Mouse (Mus musculus) liver, embryonic 14.5 days (tissue): ENCODE results near the gene Ttc5. TPM values are rescaled to one million over a fixed set of nuclear protein-coding genes. Genes with fewer than 3 reads are reported as not detected.

Experiments
- ATAC-seq: fragments of 200-750 bp; cut with Nextera tagmentation; 2 replicates; pipeline ENCODE4 v1.8.0; 2017; ENCODE audit warnings: moderate number of reproducible peaks, mild to moderate bottlenecking, moderate library complexity; ENCODE audit not compliant: insufficient read depth
- DNase-seq, 3 experiments: peaks; one replicate each; pipeline ENCODE4 v3.0.0-alpha.2; 2012 to 2013; ENCODE audit warnings: low read depth in 3 of 3, low spot score in 3 of 3
- H3K27ac ChIP-seq: fragments of 300-500 bp; sonication (generic); 2 replicates; pipeline ENCODE4 v1.5.1; 2014; ENCODE audit warnings: moderate library complexity, mild to moderate bottlenecking, control low read depth, inconsistent platforms
- H3K27me3 ChIP-seq: fragments of 300-500 bp; sonication (generic); 2 replicates; pipeline ENCODE4 v1.6.1; 2014; ENCODE audit warnings: mild to moderate bottlenecking, low read length, moderate library complexity; ENCODE audit not compliant: control insufficient read depth, insufficient read depth
- H3K36me3 ChIP-seq: fragments of 300-500 bp; sonication (generic); replicated peaks from 2 replicates; pipeline ENCODE4 v1.6.1; 2014; ENCODE audit warnings: low read depth; ENCODE audit not compliant: control insufficient read depth, insufficient read depth
- H3K4me1 ChIP-seq, 2 experiments: fragments of 200-500 bp in 1 of 2; fragments of 300-500 bp in 1 of 2; sonication (generic) in 1 of 2; replicated peaks; 2 replicates each; pipeline ENCODE4 v1.6.1; 2012 to 2014; ENCODE audit warnings: antibody characterized with exemption in 1 of 2, inconsistent platforms in 1 of 2, low read length in 1 of 2; ENCODE audit not compliant: control insufficient read depth in 2 of 2, insufficient read depth in 2 of 2
- H3K4me2 ChIP-seq: fragments of 300-500 bp; sonication (generic); 2 replicates; pipeline ENCODE4 v1.6.1; 2014; ENCODE audit warnings: low read depth, mild to moderate bottlenecking, control low read depth, moderate library complexity
- H3K4me3 ChIP-seq, 2 experiments: fragments of 200-500 bp in 1 of 2; fragments of 300-500 bp in 1 of 2; sonication (generic) in 1 of 2; 2 replicates each; pipeline ENCODE4 v1.5.1; 2012 to 2014; ENCODE audit warnings: low read depth in 2 of 2, low read length in 2 of 2, mild to moderate bottlenecking in 2 of 2, control low read depth in 1 of 2, inconsistent platforms in 1 of 2, moderate library complexity in 1 of 2; ENCODE audit not compliant: insufficient read depth in 1 of 2
- H3K9ac ChIP-seq: fragments of 300-500 bp; sonication (generic); replicated peaks from 2 replicates; pipeline ENCODE4 v1.6.1; 2014; ENCODE audit warnings: mild to moderate bottlenecking, control low read depth, moderate library complexity
- H3K9me3 ChIP-seq: fragments of 300-500 bp; sonication (generic); 2 replicates; pipeline ENCODE4 v1.6.1; 2016; ENCODE audit warnings: low read length, mixed read lengths; ENCODE audit not compliant: control insufficient read depth
- CTCF ChIP-seq: IDR thresholded peaks from 2 replicates; pipeline ENCODE4 v1.5.1; 2016; ENCODE audit warnings: antibody characterized with exemption, low read depth, control low read depth
- EP300 ChIP-seq: IDR thresholded peaks from 2 replicates; pipeline ENCODE4 v1.6.1; 2016; ENCODE audit warnings: antibody characterized with exemption, low read depth
- WGBS: fragments of 180-500 bp; shearing (Covaris S2); extraction: QIAGEN DNeasy Blood & Tissue Kit; methylation state at CpG from one replicate; pipeline ENCODE4 v1.1.7; 2014; ENCODE audit not compliant: insufficient replicate concordance; 5-methylcytosine and 5-hydroxymethylcytosine counted together
- polyA plus RNA-seq, 2 experiments: library from polyadenylated mRNA; depleted of rRNA in 1 of 2; stranded (reverse) in 1 of 2; unstranded in 1 of 2; fragments of >200 nt; fragmentation: Nextera tagmentation in 1 of 2; extraction: Ambion mirVana in 1 of 2; gene quantifications; 2 replicates each; pipeline versions ENCODE4 v1.2.1 to v1.2.3; 2012 to 2014

Ttc5 gene
- polyA plus RNA-seq (2012; rRNA removed) (9.6 and 10.8 TPM in 2 replicates), polyA plus RNA-seq (2014; fragmentation: Nextera tagmentation; extraction: Ambion mirVana) (18.0 and 19.8 TPM in 2 replicates)

DNA sequence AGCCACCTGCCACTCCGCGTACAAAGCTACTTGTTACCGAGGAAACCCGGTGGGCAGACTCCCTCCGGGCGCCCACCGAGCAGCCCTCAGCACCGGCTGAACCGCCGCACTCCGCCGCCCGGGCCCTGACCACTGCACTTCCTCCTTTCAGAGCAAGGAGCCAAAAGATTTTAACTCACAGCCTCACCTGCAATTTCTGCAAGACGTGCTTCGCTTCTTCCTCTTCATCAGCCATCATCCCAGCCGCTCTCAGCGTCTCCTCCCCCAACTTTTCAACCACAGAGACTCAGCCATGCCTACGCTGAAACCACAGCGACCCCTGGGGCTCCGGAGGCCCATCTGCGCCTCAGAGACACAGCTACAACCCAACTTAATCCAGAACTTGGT is at the start of gene Ttc5:
Gene Ttc5 (minus strand): TSS at position 269 of the 387 bp plus-strand sequence.
- Histone ChIP-seq H3K4me1 (peaks cover 0 to 4% of the 10 kb centered on the region in 2 experiments; a peak in 3 of 4 replicates), H3K27me3 (no peaks in the 10 kb centered on the region), H3K36me3 (no peaks in the 10 kb centered on the region), H3K9me3 (no peaks in the 10 kb centered on the region), H3K27ac (no peak within 1 kb of the TSS; the same call in 1 of the 2 replicates), H3K9ac (peak within 1 kb of the TSS; percentile 87), H3K4me3 (peak within 1 kb of the TSS; percentile 74 to 92), H3K4me2 (peak within 1 kb of the TSS; percentile 79)
- DNase-seq (peak; percentile 79 to 82 (median 80)), ATAC-seq (peak; percentile 94)
- WGBS = under 1% methylated on average over 21 of the region's 21 CpGs
- no peak for TF ChIP-seq EP300
- peak; percentile 97 for TF ChIP-seq CTCF

DNA sequence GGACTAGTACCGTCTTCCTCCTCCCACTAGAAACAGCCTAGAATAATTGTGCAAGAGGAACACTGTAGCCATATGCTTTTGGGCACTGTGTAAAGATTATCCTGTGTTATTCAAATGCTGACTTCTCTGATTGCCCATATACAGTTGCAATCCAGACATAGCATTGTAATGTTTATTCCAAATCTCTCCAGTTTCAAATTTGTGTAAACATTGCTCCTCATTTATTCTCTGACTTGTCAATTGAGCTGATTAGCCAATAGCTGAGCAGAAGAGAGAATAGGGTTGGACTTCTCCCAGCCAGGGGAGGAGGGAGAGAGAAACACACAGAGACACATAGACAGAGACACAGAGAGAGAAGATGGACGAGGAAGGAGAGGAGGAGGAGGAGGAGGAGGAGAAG is 49.1 kb upstream of the Ttc5 start:
- no peaks in the 10 kb centered on the region for H3K9me3 ChIP-seq
- H3K4me3 ChIP-seq = no peak overlapping the region
- no peak overlapping the region for H3K27ac ChIP-seq
- DNase-seq = no peak
- H3K36me3 ChIP-seq = no peaks in the 10 kb centered on the region
- no peak overlapping the region for H3K9ac ChIP-seq
- 35% methylated on average over 2 of the region's 2 CpGs for WGBS
- H3K4me1 ChIP-seq = no peaks in the 10 kb centered on the region
- no peak overlapping the region for H3K4me2 ChIP-seq
- TF ChIP-seq EP300 (no peak), CTCF (no peak)
- ATAC-seq = no peak
- H3K27me3 ChIP-seq = no peaks in the 10 kb centered on the region

DNA sequence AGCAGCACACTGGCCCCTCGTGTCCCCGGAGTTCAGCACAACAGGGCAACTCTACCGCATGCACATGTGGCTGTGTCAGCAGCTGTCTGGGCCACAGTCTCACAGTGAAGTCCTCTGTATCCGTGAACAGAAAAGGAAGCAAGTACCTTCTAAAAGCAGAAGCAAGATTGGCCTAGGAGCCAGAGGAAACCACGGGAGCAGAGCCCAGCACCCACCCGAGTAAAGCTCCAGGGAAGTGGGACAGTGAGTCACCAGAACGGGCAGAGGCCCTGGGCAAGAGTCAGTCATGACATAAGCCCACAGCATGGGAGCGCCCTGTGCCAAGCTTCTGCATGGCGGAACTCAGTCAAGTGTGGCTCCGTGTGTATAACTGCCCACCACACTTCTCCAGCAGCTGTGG is 48.6 kb upstream of the Ttc5 start:
- Histone ChIP-seq H3K4me1 (no peaks in the 10 kb centered on the region), H3K4me3 (no peak overlapping the region), H3K9me3 (no peaks in the 10 kb centered on the region), H3K9ac (no peak overlapping the region), H3K27me3 (no peaks in the 10 kb centered on the region), H3K36me3 (no peaks in the 10 kb centered on the region), H3K27ac (no peak overlapping the region), H3K4me2 (no peak overlapping the region)
- 42% methylated on average over 10 of the region's 10 CpGs for WGBS
- ATAC-seq = peak; percentile 51; the same call in 1 of the 2 replicates
- TF ChIP-seq EP300 (no peak), CTCF (no peak)
- peak in 1 of 3 experiments; percentile 17 for DNase-seq

DNA sequence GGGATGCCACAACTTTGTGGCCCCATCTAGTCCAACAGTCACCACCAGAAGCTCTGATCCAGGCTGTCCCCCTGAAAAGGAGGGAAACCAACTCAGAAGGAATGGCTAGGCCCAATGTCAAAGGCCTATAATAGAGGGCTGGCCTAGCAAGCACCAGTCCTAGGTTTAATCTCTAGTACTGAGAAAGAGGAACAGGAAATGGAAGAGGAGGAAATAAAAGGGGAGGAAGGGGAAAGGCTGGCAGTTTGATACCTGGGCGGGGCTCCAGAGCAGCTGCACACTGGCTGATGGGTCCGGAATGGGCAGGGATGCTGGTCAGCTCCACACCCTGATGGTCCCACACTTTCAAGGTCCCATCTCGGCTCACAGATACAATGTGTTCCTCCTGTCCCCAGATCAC is 44.6 kb upstream of the Ttc5 start:
- ATAC-seq (no peak), DNase-seq (no peak)
- H3K4me1 ChIP-seq = no peaks in the 10 kb centered on the region
- 64% methylated on average over 3 of the region's 3 CpGs for WGBS
- no peak overlapping the region for H3K27ac ChIP-seq
- H3K4me3 ChIP-seq = no peak overlapping the region
- TF ChIP-seq EP300 = no peak
- no peak for TF ChIP-seq CTCF
- H3K9me3 ChIP-seq = no peaks in the 10 kb centered on the region
- H3K36me3 ChIP-seq = no peaks in the 10 kb centered on the region
- no peaks in the 10 kb centered on the region for H3K27me3 ChIP-seq
- H3K4me2 ChIP-seq = no peak overlapping the region
- H3K9ac ChIP-seq = no peak overlapping the region

DNA sequence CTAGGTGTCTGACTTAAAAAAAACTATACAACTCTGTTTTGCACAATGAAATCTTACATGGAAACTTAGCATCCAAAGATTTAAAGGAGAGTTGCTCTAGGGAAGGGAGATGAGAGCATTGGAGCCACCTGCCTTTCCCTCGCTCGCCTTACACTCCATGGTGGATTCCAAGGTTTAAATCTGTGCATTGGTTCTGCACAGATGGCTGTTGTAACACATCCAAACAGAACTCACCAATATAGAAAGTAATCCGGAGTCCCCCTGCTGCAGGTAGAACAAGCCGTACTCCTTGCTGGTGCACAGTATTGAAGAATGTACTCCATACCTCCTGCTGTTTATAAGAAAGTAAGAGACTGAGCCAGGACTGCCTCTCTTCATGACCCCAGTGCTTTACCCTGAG is 41.3 kb upstream of the Ttc5 start:
- ATAC-seq (no peak), DNase-seq (no peak)
- H3K9ac ChIP-seq = no peak overlapping the region
- no peaks in the 10 kb centered on the region for H3K9me3 ChIP-seq
- H3K27me3 ChIP-seq = no peaks in the 10 kb centered on the region
- H3K4me3 ChIP-seq = no peak overlapping the region
- H3K4me2 ChIP-seq = no peak overlapping the region
- TF ChIP-seq EP300 (no peak), CTCF (no peak)
- peaks cover 2% of the 10 kb centered on the region; the same call in 1 of the 2 replicates for H3K36me3 ChIP-seq
- no peak overlapping the region for H3K27ac ChIP-seq
- 0 out of 4 replicates have a peak, but pooled peaks cover 0 to 2% of the 10 kb centered on the region in 2 experiments for H3K4me1 ChIP-seq
- WGBS = 72% methylated on average over 4 of the region's 4 CpGs
